Mouse (Mus musculus): ENCODE data around the gene Tagln2.

Tagln2 gene

DNA sequence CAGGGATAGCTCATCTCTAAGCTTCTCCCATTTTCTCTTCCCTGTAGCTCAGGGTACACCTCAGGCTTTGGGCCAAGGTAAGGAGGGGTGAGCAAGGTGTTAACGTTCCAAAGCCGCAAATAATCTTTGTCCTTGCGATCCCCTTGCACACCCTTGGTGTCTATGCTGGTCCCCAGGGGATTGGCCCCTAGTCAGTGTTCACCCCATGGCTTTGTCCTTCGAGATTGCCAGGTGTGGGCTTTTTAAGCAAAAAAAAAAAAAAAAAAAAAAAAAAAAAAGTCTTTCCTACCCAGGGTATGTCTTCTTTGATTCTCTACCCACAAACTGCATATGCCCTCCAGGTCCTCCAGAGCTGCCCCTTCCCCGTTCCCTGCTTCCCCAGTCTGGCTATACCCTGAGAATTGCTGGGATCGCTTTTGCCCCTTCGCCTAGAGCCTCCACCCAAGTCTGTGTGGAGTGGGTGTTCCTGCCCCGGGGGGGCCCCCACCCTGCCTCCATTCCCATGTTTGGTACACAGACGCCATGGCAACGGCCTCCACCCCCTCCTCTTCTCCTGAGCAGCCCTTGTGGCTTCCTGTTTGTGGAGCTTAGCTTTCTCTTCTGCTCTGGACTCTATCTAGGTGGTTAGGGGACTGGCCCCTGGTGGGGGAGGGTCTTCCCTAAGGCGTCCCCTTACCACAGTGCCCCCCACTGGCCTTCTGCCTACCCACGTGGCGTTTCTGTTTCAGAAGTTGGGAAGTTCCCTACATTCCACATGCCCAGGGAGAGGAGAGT lies 1.7 kb downstream of the Tagln2 start:
- in situ Hi-C loops (cut with MboI; ENCODE audit: low sequenced_read_pairs) = no loop called here

DNA sequence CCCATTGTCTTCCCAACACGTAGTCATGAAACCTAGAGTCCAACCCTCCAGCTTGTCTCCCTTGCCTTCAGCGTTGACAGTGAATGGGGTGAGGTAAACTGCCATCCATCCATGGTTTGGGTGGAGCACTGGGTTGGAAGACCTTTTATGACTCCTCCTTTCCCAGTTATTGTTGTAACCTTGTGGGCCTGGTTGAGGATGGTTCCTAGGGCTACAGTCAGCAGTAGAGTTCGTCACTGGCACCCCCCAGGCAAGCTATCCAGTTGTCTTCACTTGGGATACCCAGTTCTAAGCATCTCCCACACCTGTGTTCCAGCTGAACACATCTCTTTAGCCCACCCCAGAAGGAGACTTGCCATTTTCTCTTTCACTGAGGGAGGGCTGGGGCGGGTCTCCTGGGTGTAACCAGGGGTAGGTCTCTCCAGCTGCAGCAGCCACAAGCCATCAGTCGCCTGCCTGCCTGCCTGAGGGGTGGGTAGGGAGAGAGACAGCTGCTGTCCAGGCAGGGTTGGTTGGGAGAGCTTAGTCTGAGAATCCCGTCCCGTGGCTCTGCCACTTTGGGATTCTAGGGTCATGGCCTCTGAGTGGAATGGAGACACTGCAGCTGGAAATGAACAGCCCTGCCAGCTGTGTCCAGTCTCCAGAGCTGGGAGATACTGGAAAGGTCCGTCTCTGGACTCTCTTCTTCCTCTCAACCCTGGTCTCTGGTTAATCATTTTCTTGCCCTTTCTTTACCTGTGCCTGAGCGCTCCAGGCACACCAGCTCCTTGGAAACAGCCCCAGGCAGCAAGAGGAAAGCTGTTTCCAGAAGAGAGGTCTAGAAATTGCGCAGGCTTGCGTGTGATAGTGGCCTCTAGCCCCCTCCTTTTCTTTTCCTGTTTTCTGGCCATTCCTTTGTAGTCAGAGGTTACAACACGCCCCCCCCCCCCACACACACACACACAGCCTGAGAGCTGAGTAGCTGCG lies 2.6 kb downstream of the Tagln2 start:
- in situ Hi-C loops (cut with MboI; ENCODE audit: low sequenced_read_pairs) = no loop called here

DNA sequence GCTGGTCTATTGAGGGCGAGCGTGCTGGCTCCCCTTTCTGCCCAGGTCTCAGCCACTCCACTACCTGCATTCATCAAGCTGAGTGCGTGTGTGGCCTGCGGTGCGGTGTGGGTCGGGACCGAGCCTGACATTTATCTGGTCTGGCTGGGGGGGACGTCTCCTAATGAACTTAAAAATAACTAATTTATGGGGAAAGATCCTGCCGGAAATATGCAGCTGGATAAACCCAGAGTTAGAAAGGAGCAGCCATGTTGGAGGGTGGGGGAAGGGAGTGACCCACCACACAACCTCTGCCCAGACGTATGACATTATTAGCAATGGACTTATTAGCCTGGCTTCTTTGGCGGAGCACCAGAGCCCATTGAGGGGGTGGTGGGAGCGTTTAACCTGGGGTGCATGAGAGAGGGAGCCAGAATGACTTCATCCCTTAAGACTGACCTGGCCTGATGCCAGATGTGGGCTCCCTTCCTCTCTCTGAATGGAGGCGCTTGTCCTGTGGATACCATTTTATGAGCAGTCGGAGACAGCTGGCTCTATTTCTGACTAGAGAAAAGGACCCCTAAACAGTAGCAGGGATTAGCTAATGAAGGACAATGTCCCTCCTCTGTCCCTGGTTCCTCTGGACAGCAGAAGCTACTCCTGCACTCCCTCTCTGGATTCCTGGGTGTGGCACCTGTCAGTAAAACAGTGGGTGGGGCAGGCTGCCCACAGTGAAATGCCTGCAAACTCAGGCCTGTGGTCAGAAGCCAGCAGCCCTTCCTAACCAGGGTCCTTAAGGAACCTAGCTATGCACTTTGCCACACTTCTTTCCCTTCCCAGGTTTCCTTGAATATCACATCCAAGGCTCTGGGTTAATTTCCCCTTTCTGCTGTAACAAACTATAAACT lies 3.5 kb downstream of the Tagln2 start:
- in situ Hi-C loops (cut with MboI; ENCODE audit: low sequenced_read_pairs) = no loop called here

DNA sequence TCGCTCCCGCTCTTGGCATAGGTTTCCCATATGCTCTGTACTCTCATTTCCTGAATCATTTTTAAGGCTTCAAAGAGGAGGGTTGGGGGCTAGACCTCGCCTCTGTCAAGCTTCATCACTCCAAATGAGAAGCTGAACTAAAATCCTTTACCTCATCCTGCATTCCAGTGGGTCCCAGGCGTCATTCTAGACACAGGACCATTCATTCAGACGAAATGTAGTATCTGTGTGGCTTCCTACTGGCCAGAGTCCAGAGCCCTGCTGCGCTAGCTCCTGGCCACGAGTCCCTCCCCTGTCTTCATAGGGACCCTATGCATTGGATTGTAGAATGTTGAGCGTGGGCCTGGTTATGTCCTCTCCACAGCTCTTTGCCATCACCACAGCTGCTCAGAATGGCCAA lies 4.9 kb downstream of the Tagln2 start:
- in situ Hi-C loops (cut with MboI; ENCODE audit: low sequenced_read_pairs) = no loop called here

DNA sequence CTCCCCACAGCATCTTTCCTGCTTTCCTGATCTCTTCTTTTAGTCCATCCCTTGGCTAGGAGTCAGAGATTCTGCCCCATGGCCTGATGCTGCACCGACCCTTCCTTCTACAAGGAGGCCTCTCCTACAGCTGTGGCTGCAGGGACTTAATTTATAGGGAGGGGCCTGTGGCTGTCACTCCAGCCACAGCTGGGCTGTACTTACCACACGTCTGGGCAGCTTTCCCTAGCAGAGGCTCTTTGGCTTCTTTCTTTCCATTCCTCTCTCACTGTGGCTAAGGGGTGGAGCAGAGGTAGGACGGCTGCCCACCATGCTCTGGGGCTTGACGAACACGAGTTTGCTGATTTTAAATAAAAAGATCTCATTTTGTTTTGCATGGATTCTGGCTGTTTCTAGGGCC lies 7.2 kb downstream of the Tagln2 start:
- in situ Hi-C loops (cut with MboI; ENCODE audit: low sequenced_read_pairs) = no loop called here

DNA sequence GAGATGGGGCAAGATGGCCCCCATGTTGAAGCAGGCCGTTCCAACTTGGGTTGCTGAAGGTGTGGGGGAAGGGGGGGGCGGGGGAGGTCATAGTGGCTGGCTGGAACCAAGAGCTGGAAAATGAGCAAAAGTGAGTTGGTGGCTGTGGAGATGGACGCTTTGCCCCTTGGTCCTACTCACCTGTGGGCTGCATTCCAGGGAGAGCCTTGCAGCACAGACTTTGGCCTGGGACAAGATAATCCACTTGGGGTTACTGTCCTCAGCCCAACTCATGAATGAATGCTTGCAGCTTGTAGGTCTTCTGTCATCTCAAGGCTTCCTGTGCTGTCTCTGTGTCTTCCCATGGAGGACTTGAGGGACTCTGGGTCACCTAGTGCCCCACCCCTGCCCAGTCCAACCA lies 7.9 kb downstream of the Tagln2 start:
- in situ Hi-C loops (cut with MboI; ENCODE audit: low sequenced_read_pairs) = no loop called here

DNA sequence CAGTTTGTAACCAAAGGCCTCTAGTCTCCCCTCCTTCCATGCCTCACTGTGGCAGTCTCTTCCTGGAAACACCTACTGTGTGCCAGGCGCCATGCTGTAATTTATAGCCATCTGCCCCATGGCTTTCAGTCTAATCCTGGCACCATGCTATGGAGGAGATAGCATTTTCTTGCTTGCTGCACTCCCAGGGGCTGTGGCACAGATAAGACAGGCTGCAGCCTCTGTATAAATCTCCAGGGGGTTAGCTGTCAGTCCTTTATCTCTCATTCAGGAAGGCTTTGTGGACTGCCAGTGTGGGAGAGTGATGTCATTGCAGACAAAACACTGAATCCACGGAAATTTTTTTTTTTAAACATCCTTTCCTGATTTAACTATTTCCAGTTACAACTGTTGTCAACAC lies 8.3 kb downstream of the Tagln2 start:
- in situ Hi-C loops (cut with MboI; ENCODE audit: low sequenced_read_pairs) = no loop called here

DNA sequence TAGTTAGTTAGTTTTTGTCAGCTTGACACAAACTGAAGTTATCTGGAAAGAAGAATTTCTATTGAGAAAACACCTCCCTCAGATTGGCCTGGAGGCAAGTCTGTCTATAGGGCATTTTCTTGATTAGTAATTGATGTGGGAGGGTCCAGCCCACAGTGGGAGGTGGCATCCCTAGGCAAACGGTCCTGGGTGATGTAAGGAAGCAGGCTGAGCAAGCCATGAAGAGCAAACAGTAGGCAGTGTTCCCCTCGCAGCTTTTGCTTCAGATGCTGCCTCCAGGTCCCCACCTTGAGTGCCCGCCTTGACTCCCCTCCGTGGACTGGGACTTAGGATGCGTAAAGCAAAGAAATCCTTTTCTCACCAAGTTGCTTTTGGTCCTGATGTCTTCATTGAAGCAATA lies 9.4 kb downstream of the Tagln2 start:
- in situ Hi-C loops (cut with MboI; ENCODE audit: low sequenced_read_pairs) = no loop called here

DNA sequence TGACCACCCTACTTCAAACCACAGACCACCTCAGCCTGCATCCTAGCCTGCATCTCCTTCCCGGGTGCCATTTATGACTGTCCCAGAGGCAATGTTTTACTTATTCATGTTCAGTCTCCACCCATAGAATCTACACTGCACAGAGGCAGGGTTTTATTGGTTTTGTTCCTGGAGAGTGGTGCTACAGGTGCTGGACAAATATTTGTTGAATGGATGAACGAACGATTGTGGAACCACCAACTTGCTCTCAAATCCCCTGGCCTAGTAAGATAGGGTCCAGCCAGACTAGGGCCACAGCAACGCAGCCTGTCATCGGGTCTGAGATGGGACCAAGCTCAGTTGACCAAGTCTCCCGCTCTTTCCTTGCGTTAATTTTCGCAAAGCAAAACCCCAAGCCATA lies 10.1 kb downstream of the Tagln2 start:
- in situ Hi-C loops (cut with MboI; ENCODE audit: low sequenced_read_pairs) = no loop called here

DNA sequence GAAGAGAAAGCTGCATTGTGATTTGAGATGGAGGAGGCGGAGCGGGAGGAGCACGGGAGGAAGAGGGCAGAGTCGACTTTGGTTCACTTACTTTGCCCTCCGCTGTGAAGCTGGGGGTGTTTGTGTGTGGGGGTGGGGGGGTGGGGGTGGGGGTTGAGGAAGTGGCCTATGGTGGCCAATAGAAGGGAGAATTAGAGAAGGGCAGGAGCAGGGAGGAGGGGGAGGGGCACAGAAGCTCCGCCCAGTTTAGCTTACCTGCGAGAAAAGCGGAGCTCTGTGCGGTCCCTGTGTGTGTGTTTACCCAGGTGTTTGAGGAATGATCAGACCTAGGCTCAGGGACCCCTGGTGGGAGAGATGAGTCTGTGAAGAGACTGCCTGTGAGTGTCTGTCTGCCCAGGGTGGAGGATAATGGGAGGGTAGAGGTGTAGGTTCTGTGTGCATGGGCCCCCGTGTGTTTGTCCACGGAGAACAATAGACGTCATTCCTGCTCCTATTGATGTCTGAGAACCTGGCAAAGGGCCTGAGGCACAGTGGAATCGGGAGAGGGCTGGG lies 10.7 kb downstream of the Tagln2 start:
- in situ Hi-C loops (cut with MboI; ENCODE audit: low sequenced_read_pairs) = no loop called here

DNA sequence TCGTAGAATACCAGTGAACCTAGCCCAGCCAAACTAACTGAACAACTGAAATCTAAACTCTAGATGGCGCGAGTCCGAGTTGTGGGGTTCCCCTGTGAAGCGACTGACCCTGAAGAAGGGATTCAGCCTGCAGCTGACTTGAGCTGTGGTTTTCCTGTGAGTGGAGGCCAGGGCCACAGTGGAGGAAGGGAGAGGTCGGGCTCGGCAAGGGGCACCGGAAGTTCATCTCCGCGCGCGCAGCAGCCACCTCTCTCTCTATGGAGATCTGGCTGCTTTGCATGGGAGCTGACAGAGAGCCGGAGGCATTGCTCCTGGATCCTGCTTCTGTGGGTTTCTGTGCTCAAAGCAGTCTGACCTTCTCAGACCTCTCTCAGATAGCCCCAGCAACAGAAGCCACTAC lies 13.1 kb downstream of the Tagln2 start:
- in situ Hi-C loops (cut with MboI; ENCODE audit: low sequenced_read_pairs) = no loop called here

DNA sequence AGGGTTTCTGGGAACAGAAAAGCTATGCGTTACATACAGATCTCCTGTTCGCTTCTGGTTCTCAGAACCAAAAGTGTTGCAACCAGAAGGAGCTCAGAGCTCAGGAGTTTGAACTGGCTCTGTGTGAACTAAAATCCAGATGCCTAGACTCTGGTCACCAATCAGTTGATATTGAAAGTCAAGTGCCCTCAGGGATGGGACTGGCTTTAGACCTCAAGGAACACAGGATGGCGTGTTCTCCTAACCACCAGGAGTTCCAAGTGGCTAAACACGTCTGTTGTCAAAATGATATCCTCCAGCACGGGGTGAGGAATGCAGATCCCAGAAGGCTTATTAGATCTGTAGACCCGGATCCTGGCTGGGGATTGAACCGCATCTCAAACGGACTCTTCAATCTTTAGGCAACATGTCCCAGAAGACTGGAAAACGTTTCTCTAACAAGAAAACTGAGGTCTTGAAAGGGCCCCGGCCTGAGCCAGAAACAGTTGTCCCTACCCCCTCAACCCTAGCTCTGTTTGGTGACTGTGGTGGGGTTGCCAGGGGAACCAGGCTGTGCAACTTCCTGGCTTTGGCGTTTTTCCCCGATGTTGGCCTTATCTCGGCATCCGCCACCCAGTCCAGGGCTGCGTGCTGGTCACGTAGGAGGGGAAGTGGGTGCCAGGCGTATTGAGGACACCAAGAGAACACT lies 13.8 kb downstream of the Tagln2 start:
- in situ Hi-C loops (cut with MboI; ENCODE audit: low sequenced_read_pairs) = no loop called here

DNA sequence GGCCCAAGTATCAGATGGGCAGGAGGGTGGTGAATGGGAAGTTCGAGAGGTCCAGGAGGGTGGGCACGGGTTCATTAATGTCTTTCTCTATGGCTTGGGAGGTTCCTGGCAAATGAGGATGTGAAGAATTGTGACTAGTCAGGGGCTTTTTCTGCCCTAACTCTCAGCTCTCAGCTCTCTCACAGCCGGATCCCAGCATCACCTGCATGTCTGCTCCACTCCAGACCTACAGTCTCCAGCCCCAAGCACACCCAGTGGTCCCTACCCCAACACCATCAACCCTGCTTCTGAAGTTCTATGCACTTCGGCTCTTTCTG lies 14.3 kb downstream of the Tagln2 start:
- in situ Hi-C loops (cut with MboI; ENCODE audit: low sequenced_read_pairs) = no loop called here

DNA sequence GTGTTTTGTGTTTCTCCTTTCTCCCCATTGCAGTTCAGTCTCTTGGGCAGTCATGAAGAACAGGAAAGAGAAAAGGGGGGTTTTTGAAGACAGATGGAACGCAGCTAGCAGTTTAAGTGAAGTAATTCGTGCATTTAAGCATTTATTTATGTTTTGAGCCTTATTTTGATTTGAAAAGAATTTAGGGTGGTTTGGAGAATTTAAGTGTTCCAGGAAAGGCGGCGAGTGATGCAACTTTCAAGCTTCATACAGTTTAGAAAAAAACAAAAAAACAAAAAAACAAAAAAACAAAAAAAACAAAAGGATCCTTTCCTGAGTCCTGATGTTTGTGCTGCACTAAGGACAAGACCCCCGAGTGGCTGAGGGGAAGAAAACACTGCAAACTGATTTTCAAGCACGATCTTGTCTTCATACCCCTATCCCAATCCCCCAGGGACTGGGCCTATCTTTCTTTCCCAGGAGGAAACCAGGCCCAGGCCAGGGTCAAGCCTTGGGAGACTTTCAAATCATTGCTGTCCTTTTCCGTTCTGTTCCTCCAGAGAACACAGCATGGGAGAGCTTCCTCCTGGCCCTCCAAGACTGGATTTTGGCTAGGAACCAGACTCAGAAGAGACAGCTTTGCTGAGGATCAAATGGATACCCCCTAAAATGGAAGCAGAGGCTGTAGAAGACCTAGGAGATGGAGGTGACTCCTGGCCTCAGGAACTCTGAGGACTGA lies 14.9 kb downstream of the Tagln2 start:
- in situ Hi-C loops (cut with MboI; ENCODE audit: low sequenced_read_pairs) = no loop called here

DNA sequence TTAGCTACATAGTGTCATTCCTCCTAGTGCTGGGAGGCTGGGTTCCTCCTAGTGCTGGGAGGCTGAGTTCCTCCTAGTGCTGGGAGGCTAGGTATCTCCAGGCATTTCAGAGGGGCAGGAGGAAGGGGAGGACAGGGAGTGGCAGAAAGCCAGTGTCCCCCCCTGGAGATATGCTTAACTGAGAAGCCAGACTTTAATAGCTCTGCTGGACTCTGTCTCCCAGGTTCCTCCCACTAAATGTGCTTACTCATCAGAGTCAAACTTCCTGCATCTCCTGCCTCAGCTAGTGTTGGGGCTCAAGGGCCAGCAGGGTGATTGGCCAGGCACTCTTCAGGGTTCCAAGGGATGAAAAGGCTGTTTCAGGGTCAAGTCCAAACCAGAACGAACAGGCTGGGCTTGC lies 15.5 kb downstream of the Tagln2 start:
- in situ Hi-C loops (cut with MboI; ENCODE audit: low sequenced_read_pairs) = no loop called here

DNA sequence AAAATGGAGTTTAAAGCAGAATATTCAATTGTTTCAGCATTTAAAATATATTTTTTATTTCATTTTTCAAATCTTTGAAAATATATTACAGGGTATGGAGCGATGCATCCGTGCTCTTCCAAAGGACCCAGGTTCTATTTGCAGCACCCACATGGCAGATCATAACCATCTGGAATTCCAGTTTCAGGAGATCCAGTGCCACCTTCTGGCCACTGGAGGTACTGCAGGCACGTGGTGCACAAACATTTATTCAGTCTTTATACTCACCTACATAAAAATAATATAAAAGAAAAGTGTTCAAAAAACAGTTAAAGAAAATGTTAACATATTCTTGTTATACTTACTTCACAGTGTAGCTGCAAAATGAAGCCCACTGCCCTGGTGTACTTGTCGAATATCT lies 18.2 kb downstream of the Tagln2 start:
- in situ Hi-C loops (cut with MboI; ENCODE audit: low sequenced_read_pairs) = no loop called here

DNA sequence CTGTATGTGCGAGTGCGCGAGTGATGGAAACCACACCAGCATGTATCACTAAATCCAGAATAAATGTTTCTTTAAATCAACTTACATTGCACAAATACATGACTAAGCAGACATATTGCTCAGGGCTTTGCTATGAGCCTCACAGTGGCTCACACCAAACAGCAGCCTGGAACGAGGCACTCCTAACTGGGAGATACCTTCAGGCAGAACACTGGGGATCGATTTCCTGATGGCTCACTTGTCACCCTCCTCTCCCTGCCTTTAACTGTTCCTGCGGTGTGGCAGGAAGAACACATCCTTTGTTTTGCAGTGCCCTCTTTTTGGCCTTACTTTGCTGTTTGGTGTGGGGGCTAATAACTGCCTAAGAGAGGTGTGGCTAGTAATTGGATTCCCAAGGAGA lies 19.8 kb downstream of the Tagln2 start:
- in situ Hi-C loops (cut with MboI; ENCODE audit: low sequenced_read_pairs) = no loop called here

DNA sequence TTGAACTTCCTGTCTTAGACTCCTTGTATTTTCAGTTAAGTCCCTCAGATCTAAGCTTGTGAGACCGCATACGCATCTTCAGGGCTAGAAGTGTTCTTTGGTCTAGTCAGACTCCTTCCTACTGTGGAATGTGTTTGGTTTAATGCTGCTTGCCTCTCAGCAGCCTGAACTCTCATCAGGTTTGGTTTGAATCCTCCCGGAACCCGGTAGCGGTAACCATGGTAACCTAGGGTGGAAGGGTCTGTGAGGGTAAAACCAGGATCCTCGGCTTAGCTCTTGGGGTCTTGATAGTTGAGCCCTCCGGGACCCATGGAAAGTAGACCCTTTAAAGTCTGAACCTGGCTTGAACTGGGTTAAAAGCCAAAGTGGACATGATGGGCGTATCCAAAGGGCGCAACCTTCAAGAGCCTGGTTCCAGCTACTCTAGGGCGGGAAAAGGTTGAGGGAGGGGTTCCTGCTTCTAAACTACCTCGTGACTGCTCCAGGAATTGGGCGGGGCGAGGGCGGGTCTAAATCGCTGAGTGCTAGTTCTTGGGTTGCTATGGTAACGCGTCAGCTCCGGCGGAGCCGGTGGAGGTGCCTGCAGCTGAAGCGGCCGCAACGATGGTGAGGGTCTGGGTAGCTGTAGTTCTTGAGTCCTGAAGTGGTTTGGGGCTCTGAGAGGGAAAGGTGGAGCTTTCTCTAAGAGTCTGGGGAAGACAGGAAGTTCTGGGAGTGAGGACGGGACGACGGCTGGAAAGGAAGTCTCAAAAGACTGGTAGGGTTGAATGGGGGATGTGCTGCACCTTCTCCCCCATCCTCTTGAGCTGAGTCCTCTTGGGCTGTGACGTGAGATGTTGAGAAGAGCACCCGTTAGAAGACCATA lies 21.0 kb downstream of the Tagln2 start, which contains the start of gene Cfap45:
Gene Cfap45 (plus strand): TSS at position 226 of the 865 bp plus-strand sequence.
- in situ Hi-C loops (cut with MboI; ENCODE audit: low sequenced_read_pairs) = no loop called here

DNA sequence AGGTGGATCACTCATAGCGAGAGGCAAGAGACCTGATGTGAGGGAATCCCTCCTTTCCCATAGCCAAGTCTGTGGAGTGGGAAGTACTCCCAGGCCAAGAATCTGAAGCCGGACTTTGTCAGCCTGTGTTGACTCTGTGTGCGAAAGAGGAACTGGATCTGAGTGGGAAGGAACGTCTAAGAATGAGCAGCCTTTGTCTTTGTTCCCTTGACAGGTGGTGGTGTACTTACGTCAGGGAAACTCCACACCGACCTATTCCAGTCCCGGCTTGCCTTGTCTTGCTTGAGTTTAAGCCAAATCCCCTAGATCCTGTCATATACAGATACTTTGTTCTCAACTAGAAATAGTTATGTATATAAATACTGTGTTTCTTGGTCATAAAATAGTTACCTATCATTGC lies 22.7 kb downstream of the Tagln2 start:
- in situ Hi-C loops (cut with MboI; ENCODE audit: low sequenced_read_pairs) = no loop called here
